Mouse (Mus musculus): ENCODE results near the gene Gm9736.
"Not testable (repeated sequence)": the region's sequence is repeated elsewhere in the genome, so short reads cannot be mapped to it uniquely, and the experiment has no call there.

The Gm9736 gene

DNA sequence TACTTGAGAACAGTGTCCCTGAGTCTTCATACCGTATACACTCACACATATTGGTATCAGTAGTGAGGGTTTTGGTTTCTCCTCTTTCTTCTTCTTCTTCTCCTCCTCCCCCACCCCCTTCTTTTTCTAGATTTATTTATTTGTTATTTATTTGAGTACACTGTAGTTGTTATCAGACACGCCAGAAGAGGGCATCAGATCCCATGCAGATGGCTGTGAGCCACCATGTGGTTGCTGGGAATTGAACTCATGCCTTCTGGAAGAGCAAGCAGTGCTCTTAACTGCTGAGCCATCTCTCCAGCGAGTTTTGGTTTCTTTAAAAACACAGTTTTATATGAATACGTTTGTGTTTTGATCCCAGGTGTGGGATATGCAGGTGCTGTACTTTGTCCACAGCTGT, 22.9 kb downstream of the Gm9736 start:
- in situ Hi-C loops (cut with MboI, MseI) = no loop called here

DNA sequence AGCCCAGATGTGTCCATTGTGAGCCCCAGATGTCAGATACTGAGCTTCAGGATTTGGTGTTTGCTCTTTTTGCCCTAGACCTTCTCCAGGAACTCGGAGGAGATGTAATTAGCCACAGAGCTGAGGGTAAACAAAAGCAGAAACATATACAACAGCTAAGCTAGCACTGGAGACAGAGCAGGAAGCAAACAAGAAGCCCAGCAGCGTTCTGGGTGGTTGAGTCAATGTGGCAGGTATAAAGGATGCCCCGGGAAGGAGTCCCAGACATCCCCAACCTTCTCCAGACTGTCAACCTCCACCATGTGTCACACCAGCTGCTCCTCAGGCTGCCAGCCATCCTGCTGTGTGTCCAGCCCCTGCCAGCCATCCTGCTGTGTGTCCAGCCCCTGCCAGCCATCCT, 25.0 kb downstream of the Gm9736 start, which contains the start of gene Gm10100:
TSS of gene Gm10100 (plus strand) at position 301 of the 400 bp plus-strand sequence.
- in situ Hi-C loops (cut with MboI, MseI) = no loop called here

DNA sequence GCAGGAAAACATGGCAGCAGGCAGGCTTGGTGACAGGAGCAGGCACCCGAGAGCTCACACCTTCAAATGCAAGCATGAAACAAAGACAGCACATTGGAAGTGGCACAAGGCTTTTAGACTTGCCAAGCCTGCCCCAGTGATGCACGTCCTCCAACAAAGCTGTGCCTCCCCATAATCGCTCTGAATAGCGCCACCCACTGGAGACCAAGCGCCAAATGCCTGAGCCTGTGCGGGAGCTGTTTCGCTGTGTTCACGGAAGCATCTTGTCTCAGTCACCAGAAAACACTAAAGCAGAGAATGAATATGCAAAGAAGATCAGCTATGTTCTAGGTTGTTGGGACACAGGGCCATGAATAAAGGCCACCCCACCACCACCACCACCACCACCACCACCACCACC, 26.3 kb downstream of the Gm9736 start:
- in situ Hi-C loops (cut with MboI, MseI) = no loop called here

DNA sequence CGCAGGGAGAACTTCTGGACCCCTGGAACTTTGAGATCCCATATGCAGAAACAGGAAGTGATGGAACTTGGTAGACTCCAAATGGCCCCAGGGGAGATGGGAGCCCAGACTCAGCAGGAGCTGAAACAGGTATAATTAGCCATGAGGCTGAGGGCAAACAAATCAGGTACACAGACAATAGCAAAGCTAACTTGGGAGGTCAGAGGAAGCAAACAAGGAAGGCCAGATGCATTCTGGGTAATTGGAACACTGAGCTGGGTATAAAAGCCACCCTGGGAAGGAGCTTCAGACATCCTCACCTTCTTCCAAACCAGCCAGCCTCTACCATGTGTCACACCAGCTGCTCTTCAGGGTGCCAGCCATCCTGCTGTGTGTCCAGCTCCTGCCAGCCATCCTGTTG, 30.9 kb downstream of the Gm9736 start, which contains the start of gene Krtap12-1:
TSS of gene Krtap12-1 (plus strand) at position 301 of the 400 bp plus-strand sequence.
- in situ Hi-C loops (cut with MboI, MseI) = not testable (repeated sequence)

DNA sequence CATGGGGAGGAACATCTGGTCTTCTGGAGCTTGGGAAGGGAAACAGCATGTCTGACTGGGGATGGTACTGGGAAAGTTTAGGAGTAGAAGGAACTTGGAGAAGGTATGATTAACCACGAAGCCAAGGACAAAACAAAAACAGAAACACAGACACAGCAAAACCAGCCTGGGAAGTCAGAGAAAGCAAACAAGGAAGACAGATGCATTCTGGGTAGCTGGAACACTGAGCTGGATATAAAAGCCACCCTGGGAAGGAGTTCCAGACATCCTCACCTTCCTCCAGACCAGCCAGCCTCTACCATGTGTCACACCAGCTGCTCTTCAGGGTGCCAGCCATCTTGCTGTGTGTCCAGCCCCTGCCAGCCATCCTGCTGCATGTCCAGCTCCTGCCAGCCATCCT, 35.6 kb downstream of the Gm9736 start, which contains the start of gene Gm10142:
TSS of gene Gm10142 (plus strand) at position 301 of the 400 bp plus-strand sequence.
- in situ Hi-C loops (cut with MboI, MseI) = no loop called here

DNA sequence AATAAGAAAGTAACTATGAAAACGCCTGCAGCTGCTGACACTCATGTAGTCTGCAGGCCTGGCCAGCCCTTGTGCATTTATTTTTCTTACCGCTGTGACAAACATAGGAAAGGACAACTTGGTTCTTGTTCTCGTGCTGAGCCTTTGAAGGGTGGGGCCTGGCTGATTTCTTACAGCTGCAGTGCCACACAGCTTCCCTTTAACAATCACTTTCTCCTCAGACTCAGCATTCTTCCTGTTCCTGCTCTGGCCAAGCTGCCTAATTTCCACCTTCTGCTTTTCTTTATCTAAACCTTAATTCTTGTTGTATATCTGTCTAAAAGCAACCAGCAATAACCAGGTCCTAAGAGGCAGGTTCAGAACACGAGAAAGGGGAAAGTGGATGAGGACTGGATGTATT, 37.4 kb downstream of the Gm9736 start:
- in situ Hi-C loops (cut with MboI, MseI) = loop anchor here (5.0 kb wide), 1 partner anchor 41 kb away; no protein-coding TSS in a partner anchor

DNA sequence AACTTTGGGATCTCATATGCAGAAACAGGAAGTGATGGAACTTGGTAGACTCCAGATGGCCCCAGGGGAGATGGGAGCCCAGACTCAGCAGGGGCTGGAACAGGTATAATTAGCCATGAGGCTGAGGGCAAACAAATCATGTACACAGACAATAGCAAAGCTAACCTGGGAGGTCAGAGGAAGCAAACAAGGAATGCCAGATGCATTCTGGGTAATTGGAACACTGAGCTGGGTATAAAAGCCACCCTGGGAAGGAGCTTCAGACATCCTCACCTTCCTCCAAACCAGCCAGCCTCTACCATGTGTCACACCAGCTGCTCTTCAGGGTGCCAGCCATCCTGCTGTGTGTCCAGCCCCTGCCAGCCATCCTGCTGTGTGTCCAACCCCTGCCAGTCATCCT, 40.0 kb downstream of the Gm9736 start, which contains the start of gene Gm10024:
TSS of gene Gm10024 (plus strand) at position 301 of the 400 bp plus-strand sequence.
- in situ Hi-C loops (cut with MboI, MseI) = loop anchor here (5.0 kb wide), 1 partner anchor 39 kb away; no protein-coding TSS in a partner anchor

DNA sequence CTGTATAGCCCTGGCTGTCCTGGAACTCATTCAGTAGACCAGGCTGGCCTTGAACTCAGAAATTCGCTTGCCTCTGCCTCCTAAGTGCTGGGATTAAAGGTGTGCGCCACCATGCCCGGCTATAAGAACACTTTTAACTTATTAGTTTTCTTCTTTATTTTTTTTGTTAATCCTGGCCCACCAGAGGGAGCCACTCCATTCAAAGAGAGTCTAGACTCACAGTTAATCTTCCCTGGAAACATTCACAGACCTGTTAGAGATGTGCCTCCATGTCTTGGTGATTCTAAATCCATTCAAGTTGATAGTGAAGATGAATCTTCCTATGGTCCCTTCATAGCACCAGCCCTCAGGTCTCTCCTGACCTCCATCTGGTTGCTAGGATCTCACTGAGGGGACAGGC, 41.3 kb downstream of the Gm9736 start:
- in situ Hi-C loops (cut with MboI, MseI) = loop anchor here (5.0 kb wide), 1 partner anchor 38 kb away; no protein-coding TSS in a partner anchor

DNA sequence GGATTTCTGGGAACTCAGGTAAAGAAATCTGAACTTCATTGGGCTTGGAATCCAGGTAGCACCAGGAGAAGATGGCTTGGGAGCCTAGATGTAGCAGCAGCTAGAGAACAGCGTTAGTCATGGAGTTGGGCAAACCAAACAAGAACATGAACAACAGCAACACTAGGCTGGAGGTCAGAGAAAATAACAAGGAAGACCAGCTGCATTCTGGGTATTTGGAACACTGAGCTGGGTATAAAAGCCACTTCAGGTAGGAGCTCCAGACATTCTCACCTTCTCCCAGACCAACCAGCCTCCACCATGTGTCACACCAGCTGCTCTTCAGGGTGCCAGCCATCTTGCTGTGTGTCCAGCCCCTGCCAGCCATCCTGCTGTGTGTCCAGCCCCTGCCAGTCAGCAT, 44.8 kb downstream of the Gm9736 start, which contains the start of gene Gm10272:
TSS of gene Gm10272 (plus strand) at position 301 of the 400 bp plus-strand sequence.
- in situ Hi-C loops (cut with MboI, MseI) = no loop called here
